Mouse (Mus musculus) midbrain, embryonic 11.5 days (tissue): ENCODE results near the gene Gosr1. TPM values are rescaled to one million over a fixed set of nuclear protein-coding genes. Genes with fewer than 3 reads are reported as not detected.
"Not testable (repeated sequence)": the region's sequence is repeated elsewhere in the genome, so short reads cannot be mapped to it uniquely, and the experiment has no call there.

Experiments used
- ATAC-seq: fragments of 200-750 bp; cut with Nextera tagmentation; 2 replicates; pipeline ENCODE4 v1.8.0; 2017; ENCODE audit warnings: moderate TSS enrichment, moderate library complexity; ENCODE audit not compliant: low FRiP score
- DNase-seq: peaks from one replicate; pipeline ENCODE4 v3.0.0; 2015; ENCODE audit warnings: low spot score; ENCODE audit errors: missing footprints
- H3K27ac ChIP-seq: fragments of 300-500 bp; sonication (generic); 2 replicates; pipeline ENCODE4 v1.5.1; 2014; ENCODE audit warnings: low read depth, low read length
- H3K27me3 ChIP-seq: fragments of 300-500 bp; sonication (generic); 2 replicates; pipeline ENCODE4 v1.6.1; 2014; ENCODE audit warnings: mild to moderate bottlenecking, low read length, moderate library complexity, mixed read lengths; ENCODE audit not compliant: control insufficient read depth, insufficient read depth
- H3K36me3 ChIP-seq: fragments of 300-500 bp; sonication (generic); 2 replicates; pipeline ENCODE4 v1.6.1; 2014; ENCODE audit warnings: mild to moderate bottlenecking, low read length, moderate library complexity, mixed read lengths; ENCODE audit not compliant: control insufficient read depth, insufficient read depth
- H3K4me1 ChIP-seq: fragments of 300-500 bp; sonication (generic); 2 replicates; pipeline ENCODE4 v1.6.1; 2014; ENCODE audit warnings: low read length; ENCODE audit not compliant: control insufficient read depth, insufficient read depth
- H3K4me2 ChIP-seq: fragments of 300-500 bp; sonication (generic); 2 replicates; pipeline ENCODE4 v1.6.1; 2014; ENCODE audit warnings: mild to moderate bottlenecking, moderate library complexity
- H3K4me3 ChIP-seq: fragments of 300-500 bp; sonication (generic); 2 replicates; pipeline ENCODE4 v1.5.1; 2014; ENCODE audit warnings: low read depth, low read length
- H3K9ac ChIP-seq: fragments of 300-500 bp; sonication (generic); 2 replicates; pipeline ENCODE4 v1.6.1; 2014; ENCODE audit warnings: low read length
- H3K9me3 ChIP-seq: fragments of 300-500 bp; sonication (generic); 2 replicates; pipeline ENCODE4 v1.6.1; 2016; ENCODE audit warnings: low read length; ENCODE audit not compliant: control insufficient read depth
- WGBS: fragments of 180-500 bp; shearing (Covaris S2); extraction: QIAGEN DNeasy Blood & Tissue Kit; methylation state at CpG from one replicate; pipeline ENCODE4 v1.1.7; 2014; 5-methylcytosine and 5-hydroxymethylcytosine counted together
- polyA plus RNA-seq: library from polyadenylated mRNA; unstranded; fragments of >200 nt; fragmentation: Nextera tagmentation; extraction: Ambion mirVana; gene quantifications from 2 replicates; pipeline ENCODE4 v1.2.1, GENCODE M21; 2014

The Gosr1 gene
- polyA plus RNA-seq, 1 experiment from 2014 or later: 29.3 TPM

DNA sequence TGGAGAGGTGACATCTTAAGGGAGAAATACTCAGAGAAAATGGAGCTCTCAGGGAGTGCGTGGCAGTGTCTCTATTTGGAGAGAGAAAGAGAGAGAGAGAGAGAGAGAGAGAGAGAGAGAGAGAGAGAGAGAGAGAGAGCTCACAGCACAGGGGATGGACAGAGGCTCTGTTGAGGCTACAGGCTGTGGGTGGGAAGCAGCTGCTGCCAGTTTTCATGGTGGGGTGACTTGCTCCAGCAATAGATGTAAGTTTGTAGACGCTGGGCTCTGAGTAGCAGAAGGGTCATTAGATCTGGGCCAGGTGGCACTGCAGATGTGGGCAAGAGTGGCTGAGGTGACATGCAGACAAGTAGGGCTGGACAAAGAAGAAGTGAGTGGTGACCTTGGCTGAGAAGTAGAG is 77.8 kb downstream of the Gosr1 start:
- no peaks in the 10 kb centered on the region for H3K9me3 ChIP-seq

DNA sequence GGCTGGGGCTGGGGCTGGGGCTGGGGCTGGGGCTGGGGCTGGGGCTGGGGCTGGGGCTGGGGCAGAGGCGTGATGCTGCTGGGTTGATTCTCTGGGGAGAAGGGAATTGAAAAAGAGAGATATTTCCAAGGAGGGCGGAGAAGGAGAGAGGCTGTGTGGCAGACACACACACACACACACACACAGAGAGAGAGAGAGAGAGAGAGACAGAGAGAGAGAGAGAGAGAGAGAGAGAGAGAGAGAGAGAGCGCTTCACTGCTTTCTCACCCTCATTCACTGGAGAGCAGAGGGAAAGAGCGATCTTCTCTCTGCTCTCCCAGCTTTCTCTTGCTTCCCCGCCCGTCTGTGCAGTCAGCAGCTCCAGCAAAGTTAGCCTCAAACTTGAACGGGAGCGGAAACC is 83.9 kb downstream of the Gosr1 start, which contains the start of gene Trarg1:
Gene Trarg1 (plus strand): TSS at position 301 of the 400 bp plus-strand sequence.
- H3K9me3 ChIP-seq, H3K27ac ChIP-seq, H3K36me3 ChIP-seq, H3K4me1 ChIP-seq, H3K4me2 ChIP-seq, DNase-seq, H3K9ac ChIP-seq, H3K27me3 ChIP-seq, ATAC-seq, H3K4me3 ChIP-seq: not testable (repeated sequence)
- WGBS: 47% methylated on average over 7 of the region's 8 CpGs

More for the DNA sequence above, 77.8 kb downstream of the Gosr1 start:
- ATAC-seq: no peak
- DNase-seq: no peak
- Histone ChIP-seq H3K4me1 (no peaks in the 10 kb centered on the region), H3K4me2 (no peak overlapping the region), H3K9ac (no peak overlapping the region), H3K36me3 (no peaks in the 10 kb centered on the region), H3K27me3 (no peaks in the 10 kb centered on the region), H3K27ac (no peak overlapping the region), H3K4me3 (no peak overlapping the region)
- 82% methylated on average over 2 of the region's 2 CpGs for WGBS

Other genes with a start within 250 kb of the Gosr1 start
- 41.4 and 41.9 TPM in 2 replicates for gene Abr, start 141.3 kb downstream of the Gosr1 start, polyA plus RNA-seq
- gene Bhlha9, start 91.1 kb downstream of the Gosr1 start, polyA plus RNA-seq: 0.14 TPM in 1 of 2 replicates, not detected in the other
- gene Trarg1, start 83.8 kb downstream of the Gosr1 start, polyA plus RNA-seq: 0.04 TPM in 1 of 2 replicates, not detected in the other
- gene Cpd, start 83.4 kb upstream of the Gosr1 start, polyA plus RNA-seq: 14.4 and 16.5 TPM in 2 replicates
- gene Tmigd1, start 138.6 kb upstream of the Gosr1 start, polyA plus RNA-seq: not detected in 2 replicates
- gene Blmh, start 161.2 kb upstream of the Gosr1 start, polyA plus RNA-seq: 183 and 197 TPM in 2 replicates
- gene Slc6a4, start 235.0 kb upstream of the Gosr1 start, polyA plus RNA-seq: 0.57 TPM in 2 replicates